Mouse (Mus musculus): ENCODE data around the gene Tuba1a. TPM values are rescaled to one million over a fixed set of nuclear protein-coding genes. Genes with fewer than 3 reads are reported as not detected.

The Tuba1a gene
- total and polyA plus RNA-seq, 3 experiments: 153 to 533 (median 254) TPM

DNA sequence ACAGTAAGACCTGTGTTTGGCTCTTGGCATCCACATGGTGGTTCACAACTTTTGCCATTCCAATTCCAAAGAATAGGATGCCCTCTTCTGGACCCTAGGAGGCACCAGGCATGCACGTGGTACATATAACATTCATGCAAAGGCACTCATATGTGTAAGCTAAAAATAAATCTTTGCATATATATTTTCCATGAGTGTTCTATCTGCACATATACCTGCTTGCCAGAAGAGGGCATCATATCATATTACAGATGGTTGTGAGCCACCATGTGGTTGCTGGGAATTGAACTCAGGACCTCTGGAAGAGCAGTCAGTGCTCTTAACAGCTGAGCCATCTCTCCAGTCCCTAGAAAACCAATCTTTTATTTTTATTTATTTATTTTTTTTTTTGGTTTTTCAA, 52.0 kb downstream of the Tuba1a start:
- Histone ChIP-seq H3K79me2 (replicated peaks; ENCODE audit: control insufficient read depth, extremely low read depth, insufficient read depth, poor library complexity, severe bottlenecking) (no peaks in the 10 kb centered on the region), H3K36me3 (replicated peaks in 1 of 2; ENCODE audit: control insufficient read depth in 1 of 2, insufficient read depth in 1 of 2, low read length in 1 of 2) (peaks cover 9 to 38% of the 10 kb centered on the region in 2 experiments), H3K4me1 (ENCODE audit: control insufficient read depth in 1 of 2, insufficient read depth in 2 of 2) (peaks cover 3 to 6% of the 10 kb centered on the region in 2 experiments; a peak in 1 of 4 replicates), H3K4me3 (replicated peaks in 1 of 3; ENCODE audit: low read depth in 2 of 3, low read length in 2 of 3, poor library complexity in 1 of 3) (no peak overlapping the region), H3K4me2 (ENCODE audit: insufficient read depth, low read depth, poor library complexity, severe bottlenecking) (no peak overlapping the region), H3K9ac (ENCODE audit: insufficient read depth, low read depth) (no peak overlapping the region), H3K9me3 (replicated peaks; ENCODE audit: low read length) (no peaks in the 10 kb centered on the region), H3K27ac (ENCODE audit: insufficient read depth, low read depth) (no peak overlapping the region), H3K27me3 (replicated peaks) (peaks cover 3% of the 10 kb centered on the region)
- dilution Hi-C loops (cut with MboI; ENCODE audit: extremely low pct_ligation_motif_present, extremely low pct_unique_long_range_greater_than_20kb, low sequenced_read_pairs) (no loop called here), in situ Hi-C loops (cut with MboI; ENCODE audit: low pct_ligation_motif_present, low pct_unique_long_range_greater_than_20kb, low sequenced_read_pairs) (no loop called here)
- DNase-seq (ENCODE audit: extremely low read depth): no peak
- TF ChIP-seq ZC3H11A (IDR thresholded peaks at IDR 0.05; ENCODE audit: low read depth, low read length) (no peak), SIN3A (IDR thresholded peaks at IDR 0.05; ENCODE audit: low read length) (no peak), MYC (IDR thresholded peaks at IDR 0.05; ENCODE audit: low read depth, low read length) (0 out of 2 replicates have a peak, but pooled peaks have one; percentile 25), POLR2AphosphoS2 (IDR thresholded peaks at IDR 0.05; ENCODE audit: low read depth, low read length) (no peak), UBTF (IDR thresholded peaks at IDR 0.05; ENCODE audit: low read depth, low read length) (no peak), MEF2A (IDR thresholded peaks at IDR 0.05; ENCODE audit: borderline replicate concordance, low read depth, low read length) (peak; percentile 55), MXI1 (IDR thresholded peaks at IDR 0.05; ENCODE audit: low read depth, low read length) (no peak), CTCF (conservative IDR thresholded peaks at IDR 0.05 in 1 of 2, IDR thresholded peaks at IDR 0.05 in 1 of 2; ENCODE audit: low read depth in 2 of 2, low read length in 2 of 2) (peak in 1 of 2 experiments; percentile 44; a peak in 2 of 4 replicates), MAX (IDR thresholded peaks at IDR 0.05; ENCODE audit: low read length) (no peak), HCFC1 (IDR thresholded peaks at IDR 0.05; ENCODE audit: low read depth, low read length) (no peak), BHLHE40 (IDR thresholded peaks at IDR 0.05; ENCODE audit: low read depth, low read length) (no peak), NRF1 (IDR thresholded peaks at IDR 0.05; ENCODE audit: low read depth, low read length) (no peak), PAX5 (IDR thresholded peaks at IDR 0.05; ENCODE audit: low read length) (no peak), ZNF384 (IDR thresholded peaks at IDR 0.05; ENCODE audit: low read depth, low read length) (no peak), MAZ (IDR thresholded peaks at IDR 0.05; ENCODE audit: low read depth, low read length) (no peak), TCF12 (IDR thresholded peaks at IDR 0.05; ENCODE audit: low read depth, low read length) (no peak), TBP (conservative IDR thresholded peaks at IDR 0.05; ENCODE audit: low read depth, low read length) (no peak)

Other genes with a start within 250 kb of the Tuba1a start
- 0.13 TPM in 1 of 2 replicates, not detected in the other for gene Ccdc65, start 245.5 kb downstream of the Tuba1a start, total RNA-seq (2012; rRNA removed)
- not detected in 2 replicates for gene Ccdc65, start 245.5 kb downstream of the Tuba1a start, total RNA-seq (2014; rRNA removed)
- 0.11 and 0.14 TPM in 2 replicates for gene Ccdc65, start 245.5 kb downstream of the Tuba1a start, polyA plus RNA-seq (2012; ENCODE audit: insufficient read length, low read depth)
- gene Fkbp11, start 225.5 kb downstream of the Tuba1a start, total RNA-seq (2012; rRNA removed): 75.0 and 132 TPM in 2 replicates
- gene Fkbp11, start 225.5 kb downstream of the Tuba1a start, total RNA-seq (2014; rRNA removed): 21.0 and 23.4 TPM in 2 replicates
- gene Fkbp11, start 225.5 kb downstream of the Tuba1a start, polyA plus RNA-seq (2012; ENCODE audit: insufficient read length, low read depth): 22.2 and 27.6 TPM in 2 replicates
- 32.5 and 33.8 TPM in 2 replicates for gene Arf3, start 190.5 kb downstream of the Tuba1a start, total RNA-seq (2012; rRNA removed)
- gene Arf3, start 190.5 kb downstream of the Tuba1a start, total RNA-seq (2014; rRNA removed): 33.9 and 41.0 TPM in 2 replicates
- gene Arf3, start 190.5 kb downstream of the Tuba1a start, polyA plus RNA-seq (2012; ENCODE audit: insufficient read length, low read depth): 158 and 182 TPM in 2 replicates
- 19.1 and 25.4 TPM in 2 replicates for gene Wnt10b, start 175.6 kb downstream of the Tuba1a start, total RNA-seq (2012; rRNA removed)
- gene Wnt10b, start 175.6 kb downstream of the Tuba1a start, total RNA-seq (2014; rRNA removed): 61.6 and 64.4 TPM in 2 replicates
- 56.2 and 58.0 TPM in 2 replicates for gene Wnt10b, start 175.6 kb downstream of the Tuba1a start, polyA plus RNA-seq (2012; ENCODE audit: insufficient read length, low read depth)
- not detected in 2 replicates for gene Wnt1, start 163.8 kb downstream of the Tuba1a start, total RNA-seq (2012; rRNA removed)
- gene Wnt1, start 163.8 kb downstream of the Tuba1a start, total RNA-seq (2014; rRNA removed): not detected in 2 replicates
- not detected in 2 replicates for gene Wnt1, start 163.8 kb downstream of the Tuba1a start, polyA plus RNA-seq (2012; ENCODE audit: insufficient read length, low read depth)
- gene Ddn, start 144.2 kb downstream of the Tuba1a start, total RNA-seq (2012; rRNA removed): 0.04 TPM in 1 of 2 replicates, not detected in the other
- gene Ddn, start 144.2 kb downstream of the Tuba1a start, total RNA-seq (2014; rRNA removed): not detected in 2 replicates
- gene Ddn, start 144.2 kb downstream of the Tuba1a start, polyA plus RNA-seq (2012; ENCODE audit: insufficient read length, low read depth): 0.08 TPM in 1 of 2 replicates, not detected in the other
- gene Prkag1, start 122.2 kb downstream of the Tuba1a start, total RNA-seq (2012; rRNA removed): 49.4 and 63.2 TPM in 2 replicates
- 87.5 and 89.4 TPM in 2 replicates for gene Prkag1, start 122.2 kb downstream of the Tuba1a start, total RNA-seq (2014; rRNA removed)
- gene Prkag1, start 122.2 kb downstream of the Tuba1a start, polyA plus RNA-seq (2012; ENCODE audit: insufficient read length, low read depth): 66.1 and 73.2 TPM in 2 replicates
- 14.1 and 15.6 TPM in 2 replicates for gene Kmt2d, start 82.5 kb downstream of the Tuba1a start, total RNA-seq (2012; rRNA removed)
- gene Kmt2d, start 82.5 kb downstream of the Tuba1a start, total RNA-seq (2014; rRNA removed): 4.3 and 4.8 TPM in 2 replicates
- gene Kmt2d, start 82.5 kb downstream of the Tuba1a start, polyA plus RNA-seq (2012; ENCODE audit: insufficient read length, low read depth): 22.7 TPM in 2 replicates
- gene Rhebl1, start 59.2 kb downstream of the Tuba1a start, total RNA-seq (2012; rRNA removed): 11.1 and 13.9 TPM in 2 replicates
- gene Rhebl1, start 59.2 kb downstream of the Tuba1a start, total RNA-seq (2014; rRNA removed): 17.6 and 23.2 TPM in 2 replicates
- gene Rhebl1, start 59.2 kb downstream of the Tuba1a start, polyA plus RNA-seq (2012; ENCODE audit: insufficient read length, low read depth): 23.3 and 25.1 TPM in 2 replicates
- gene Dhh, start 55.2 kb downstream of the Tuba1a start, total RNA-seq (2012; rRNA removed): not detected in 2 replicates
- not detected in 2 replicates for gene Dhh, start 55.2 kb downstream of the Tuba1a start, total RNA-seq (2014; rRNA removed)
- not detected in 2 replicates for gene Dhh, start 55.2 kb downstream of the Tuba1a start, polyA plus RNA-seq (2012; ENCODE audit: insufficient read length, low read depth)
- 19.7 and 23.4 TPM in 2 replicates for gene Lmbr1l, start 35.5 kb downstream of the Tuba1a start, total RNA-seq (2012; rRNA removed)
- 27.5 and 30.4 TPM in 2 replicates for gene Lmbr1l, start 35.5 kb downstream of the Tuba1a start, total RNA-seq (2014; rRNA removed)
- 22.4 and 27.9 TPM in 2 replicates for gene Lmbr1l, start 35.5 kb downstream of the Tuba1a start, polyA plus RNA-seq (2012; ENCODE audit: insufficient read length, low read depth)
- 1,149 and 1,670 TPM in 2 replicates for gene Tuba1b, start 19.1 kb downstream of the Tuba1a start, total RNA-seq (2012; rRNA removed)
- gene Tuba1b, start 19.1 kb downstream of the Tuba1a start, total RNA-seq (2014; rRNA removed): 2,803 and 2,960 TPM in 2 replicates
- gene Tuba1b, start 19.1 kb downstream of the Tuba1a start, polyA plus RNA-seq (2012; ENCODE audit: insufficient read length, low read depth): 2,789 and 2,851 TPM in 2 replicates
- gene Gm49450, start 152 bp downstream of the Tuba1a start, total RNA-seq (2012; rRNA removed): 0.38 TPM in 1 of 2 replicates, not detected in the other
- gene Gm49450, start 152 bp downstream of the Tuba1a start, total RNA-seq (2014; rRNA removed): 0.81 and 4.7 TPM in 2 replicates
- 125 TPM in 1 of 2 replicates, not detected in the other for gene Gm49450, start 152 bp downstream of the Tuba1a start, polyA plus RNA-seq (2012; ENCODE audit: insufficient read length, low read depth)
- gene Tuba1c, start 76.2 kb upstream of the Tuba1a start, total RNA-seq (2012; rRNA removed): 178 and 229 TPM in 2 replicates
- 359 and 390 TPM in 2 replicates for gene Tuba1c, start 76.2 kb upstream of the Tuba1a start, total RNA-seq (2014; rRNA removed)
- 183 and 220 TPM in 2 replicates for gene Tuba1c, start 76.2 kb upstream of the Tuba1a start, polyA plus RNA-seq (2012; ENCODE audit: insufficient read length, low read depth)
- gene Prph, start 101.5 kb upstream of the Tuba1a start, total RNA-seq (2012; rRNA removed): not detected in 2 replicates
- 0.12 TPM in 1 of 2 replicates, not detected in the other for gene Prph, start 101.5 kb upstream of the Tuba1a start, total RNA-seq (2014; rRNA removed)
- not detected in 2 replicates for gene Prph, start 101.5 kb upstream of the Tuba1a start, polyA plus RNA-seq (2012; ENCODE audit: insufficient read length, low read depth)
- 17.8 and 25.0 TPM in 2 replicates for gene Troap, start 120.9 kb upstream of the Tuba1a start, total RNA-seq (2012; rRNA removed)
- gene Troap, start 120.9 kb upstream of the Tuba1a start, total RNA-seq (2014; rRNA removed): 19.2 and 20.2 TPM in 2 replicates
- 61.0 and 74.2 TPM in 2 replicates for gene Troap, start 120.9 kb upstream of the Tuba1a start, polyA plus RNA-seq (2012; ENCODE audit: insufficient read length, low read depth)
- 0.08 TPM in 1 of 2 replicates, not detected in the other for gene C1ql4, start 134.1 kb upstream of the Tuba1a start, total RNA-seq (2012; rRNA removed)
- not detected in 2 replicates for gene C1ql4, start 134.1 kb upstream of the Tuba1a start, total RNA-seq (2014; rRNA removed)
- gene C1ql4, start 134.1 kb upstream of the Tuba1a start, polyA plus RNA-seq (2012; ENCODE audit: insufficient read length, low read depth): not detected in 2 replicates
- gene Dnajc22, start 139.5 kb upstream of the Tuba1a start, total RNA-seq (2012; rRNA removed): 10.0 and 10.6 TPM in 2 replicates
- gene Dnajc22, start 139.5 kb upstream of the Tuba1a start, total RNA-seq (2014; rRNA removed): 20.4 and 24.2 TPM in 2 replicates
- 12.4 and 14.5 TPM in 2 replicates for gene Dnajc22, start 139.5 kb upstream of the Tuba1a start, polyA plus RNA-seq (2012; ENCODE audit: insufficient read length, low read depth)
- 26.5 and 27.1 TPM in 2 replicates for gene Spats2, start 172.2 kb upstream of the Tuba1a start, total RNA-seq (2012; rRNA removed)
- 68.3 and 81.0 TPM in 2 replicates for gene Spats2, start 172.2 kb upstream of the Tuba1a start, total RNA-seq (2014; rRNA removed)
- 79.5 and 81.0 TPM in 2 replicates for gene Spats2, start 172.2 kb upstream of the Tuba1a start, polyA plus RNA-seq (2012; ENCODE audit: insufficient read length, low read depth)

All from CH12.LX (cell line).